Mouse (Mus musculus) heart, embryonic 10.5 days (tissue): ENCODE measurements around the gene A730046J19Rik. TPM values are rescaled to one million over a fixed set of nuclear protein-coding genes. Genes with fewer than 3 reads are reported as not detected.
A peak's percentile ranks its signal among the peaks of the same experiment; 100 is the strongest.

Experiments used
- DNase-seq: peaks from one replicate; pipeline ENCODE4 v3.0.0-alpha.2; 2017; ENCODE audit warnings: low spot score
- H3K27ac ChIP-seq: fragments of 300-500 bp; sonication (generic); 2 replicates; pipeline ENCODE4 v1.5.1; 2016; ENCODE audit warnings: mild to moderate bottlenecking
- H3K27me3 ChIP-seq: fragments of 300-500 bp; sonication (generic); 2 replicates; pipeline ENCODE4 v1.6.1; 2016; ENCODE audit warnings: mild to moderate bottlenecking; ENCODE audit not compliant: poor library complexity, insufficient read depth, severe bottlenecking
- H3K36me3 ChIP-seq: fragments of 300-500 bp; sonication (generic); 2 replicates; pipeline ENCODE4 v1.6.1; 2016; ENCODE audit warnings: mild to moderate bottlenecking, moderate library complexity
- H3K4me1 ChIP-seq: fragments of 300-500 bp; sonication (generic); 2 replicates; pipeline ENCODE4 v1.6.1; 2016; ENCODE audit warnings: mild to moderate bottlenecking
- H3K4me3 ChIP-seq: fragments of 300-500 bp; sonication (generic); 2 replicates; pipeline ENCODE4 v1.5.1; 2016; ENCODE audit warnings: mild to moderate bottlenecking, moderate library complexity
- H3K9me3 ChIP-seq: fragments of 300-500 bp; sonication (generic); 2 replicates; pipeline ENCODE4 v1.6.1; 2016; ENCODE audit warnings: mild to moderate bottlenecking, moderate library complexity
- WGBS: fragments of 180-500 bp; shearing (Covaris S2); methylation state at CpG from one replicate; pipeline ENCODE4 v1.1.7; 2016; 5-methylcytosine and 5-hydroxymethylcytosine counted together
- polyA plus RNA-seq: library from polyadenylated mRNA; unstranded; fragments of >200 nt; fragmentation: Nextera tagmentation; extraction: Ambion mirVana; gene quantifications from 2 replicates; pipeline ENCODE4 v1.2.1, GENCODE M21; 2016

Gene A730046J19Rik
- polyA plus RNA-seq: 0.21 and 0.30 TPM in 2 replicates

- Histone ChIP-seq H3K9me3 (no peaks in the 10 kb centered on the region), H3K27me3 (no peaks in the 10 kb centered on the region), H3K4me3 (peak within 1 kb of the TSS; percentile 40), H3K4me1 (no peaks in the 10 kb centered on the region), H3K36me3 (no peaks in the 10 kb centered on the region), H3K27ac (no peak within 1 kb of the TSS)
- no peak for DNase-seq
- 23% methylated on average over 8 of the region's 8 CpGs for WGBS
These were observed at the start of gene A730046J19Rik for GRCm38 (mm10) chrX:144153523-144153922. Gene A730046J19Rik (plus strand): TSS chrX:144153695.

GRCm38 (mm10) chrX:144104619-144105416 lies 48.7 kb upstream of the A730046J19Rik start:
- no peak for DNase-seq

GRCm38 (mm10) chrX:144136281-144136680 lies 17.2 kb upstream of the A730046J19Rik start:
- Histone ChIP-seq H3K36me3 (no peaks in the 10 kb centered on the region), H3K27me3 (no peaks in the 10 kb centered on the region), H3K4me1 (no peaks in the 10 kb centered on the region), H3K9me3 (no peaks in the 10 kb centered on the region), H3K4me3 (no peak overlapping the region), H3K27ac (no peak overlapping the region)
- 68% methylated on average over 1 of the region's 1 CpGs for WGBS
- no peak for DNase-seq

More at GRCm38 (mm10) chrX:144104619-144105416, 48.7 kb upstream of the A730046J19Rik start:
- H3K27me3 ChIP-seq: no peaks in the 10 kb centered on the region
- no peaks in the 10 kb centered on the region for H3K9me3 ChIP-seq
- WGBS: 59% methylated on average over 2 of the region's 2 CpGs
- no peak overlapping the region for H3K4me3 ChIP-seq
- no peaks in the 10 kb centered on the region for H3K36me3 ChIP-seq
- no peak overlapping the region for H3K27ac ChIP-seq
- no peaks in the 10 kb centered on the region for H3K4me1 ChIP-seq

- no peaks in the 10 kb centered on the region for H3K36me3 ChIP-seq
- H3K4me3 ChIP-seq: no peak overlapping the region
- no peak for DNase-seq
- WGBS: 75% methylated on average over 2 of the region's 2 CpGs
- H3K4me1 ChIP-seq: no peaks in the 10 kb centered on the region
- H3K9me3 ChIP-seq: no peaks in the 10 kb centered on the region
- no peaks in the 10 kb centered on the region for H3K27me3 ChIP-seq
- H3K27ac ChIP-seq: no peak overlapping the region
These were observed 3.5 kb upstream of the A730046J19Rik start for GRCm38 (mm10) chrX:144149987-144150386.

- Histone ChIP-seq H3K4me1 (no peaks in the 10 kb centered on the region), H3K27ac (no peak overlapping the region), H3K9me3 (no peaks in the 10 kb centered on the region), H3K36me3 (no peaks in the 10 kb centered on the region), H3K4me3 (peak overlapping the region; percentile 40), H3K27me3 (no peaks in the 10 kb centered on the region)
- 26% methylated on average over 7 of the region's 7 CpGs for WGBS
- no peak for DNase-seq
These were observed 616 bp downstream of the A730046J19Rik start for GRCm38 (mm10) chrX:144154111-144154510.

GRCm38 (mm10) chrX:144162936-144163335 lies 9.4 kb downstream of the A730046J19Rik start:
- H3K27me3 ChIP-seq: no peaks in the 10 kb centered on the region
- no peak overlapping the region for H3K27ac ChIP-seq
- H3K4me1 ChIP-seq: no peaks in the 10 kb centered on the region
- H3K4me3 ChIP-seq: no peak overlapping the region
- no peaks in the 10 kb centered on the region for H3K9me3 ChIP-seq
- DNase-seq: no peak
- 61% methylated on average over 5 of the region's 5 CpGs for WGBS
- no peaks in the 10 kb centered on the region for H3K36me3 ChIP-seq

Other genes with a start within 250 kb of the A730046J19Rik start
- 0.21 and 1.7 TPM in 2 replicates for gene Dcx, start 220.4 kb upstream of the A730046J19Rik start, polyA plus RNA-seq
- gene Alg13, start 164.1 kb downstream of the A730046J19Rik start, polyA plus RNA-seq: 14.9 and 21.5 TPM in 2 replicates